Mouse (Mus musculus) liver, adult 2 months (tissue): ENCODE measurements around the gene Gm13289. TPM values are rescaled to one million over a fixed set of nuclear protein-coding genes. Genes with fewer than 3 reads are reported as not detected.

Experiments used
- DNase-seq: peaks from one replicate; pipeline ENCODE4 v3.0.0-alpha.2; 2011; ENCODE audit warnings: low read depth, low spot score; ENCODE audit errors: extremely low read depth
- H3K27ac ChIP-seq: fragments of 200-500 bp; replicated peaks from 2 replicates; pipeline ENCODE4 v1.5.1; 2012; ENCODE audit warnings: low read depth, mild to moderate bottlenecking, control low read depth, inconsistent platforms, low read length; ENCODE audit not compliant: insufficient read depth
- H3K27me3 ChIP-seq: fragments of 200-500 bp; 2 replicates; pipeline ENCODE4 v1.6.1; 2012; ENCODE audit warnings: mild to moderate bottlenecking, moderate library complexity, low read length, inconsistent platforms; ENCODE audit not compliant: control insufficient read depth, insufficient read depth
- H3K36me3 ChIP-seq: fragments of 200-500 bp; 2 replicates; pipeline ENCODE4 v1.6.1; 2012; ENCODE audit warnings: low read length, inconsistent platforms; ENCODE audit not compliant: control insufficient read depth, insufficient read depth
- H3K4me1 ChIP-seq: fragments of 200-500 bp; 2 replicates; pipeline ENCODE4 v1.6.1; 2011; ENCODE audit warnings: low read length; ENCODE audit not compliant: control insufficient read depth, insufficient read depth
- H3K4me3 ChIP-seq: fragments of 200-500 bp; 2 replicates; pipeline ENCODE4 v1.5.1; 2011; ENCODE audit warnings: low read depth, mild to moderate bottlenecking, control low read depth, low read length, moderate library complexity; ENCODE audit not compliant: insufficient read depth
- H3K79me2 ChIP-seq: fragments of 200-500 bp; 2 replicates; pipeline ENCODE4 v1.6.1; 2012; ENCODE audit warnings: inconsistent platforms, mild to moderate bottlenecking, low read length, moderate library complexity; ENCODE audit not compliant: control insufficient read depth, insufficient read depth
- H3K9ac ChIP-seq: fragments of 200-500 bp; 2 replicates; pipeline ENCODE4 v1.6.1; 2012; ENCODE audit warnings: low read depth, mild to moderate bottlenecking, control low read depth, inconsistent platforms, low read length
- CTCF ChIP-seq: fragments of 200-500 bp; IDR thresholded peaks from 2 replicates; pipeline ENCODE4 v1.5.1; 2011; ENCODE audit warnings: low read depth, low read length, control low read depth
- POLR2A ChIP-seq: fragments of 200-500 bp; IDR thresholded peaks from 2 replicates; pipeline ENCODE4 v1.6.1; 2011; ENCODE audit warnings: low read length, control low read depth; ENCODE audit not compliant: insufficient read depth; ENCODE audit errors: extremely low read depth
- whole genome bisulfite sequencing: fragments of 180-500 bp; shearing (Covaris S2); methylation state at CpG from one replicate; pipeline ENCODE4 v1.1.7; 2018; 5-methylcytosine and 5-hydroxymethylcytosine counted together
- polyA plus RNA-seq: library from polyadenylated mRNA; depleted of rRNA; stranded (reverse); fragments of >200 nt; gene quantifications from 2 replicates; pipeline ENCODE4 v1.2.3, GENCODE M21; 2012; rRNA removed
- total RNA-seq: library from RNA; depleted of rRNA; stranded (reverse); fragments of >200 nt; gene quantifications from 2 replicates; pipeline ENCODE4 v1.2.3, GENCODE M21; 2014; rRNA removed

Gene Gm13289
- total and polyA plus RNA-seq, 2 experiments: not detected

- no peak within 1 kb of the TSS for H3K9ac ChIP-seq
- H3K36me3 ChIP-seq: no peaks in the 10 kb centered on the region
- TF ChIP-seq CTCF (no peak), POLR2A (no peak)
- H3K4me1 ChIP-seq: no peaks in the 10 kb centered on the region
- no peaks in the 10 kb centered on the region for H3K79me2 ChIP-seq
- DNase-seq: no peak
- no peaks in the 10 kb centered on the region for H3K27me3 ChIP-seq
- WGBS: 48% methylated on average over 3 of the region's 3 CpGs
- H3K27ac ChIP-seq: no peak within 1 kb of the TSS
- H3K4me3 ChIP-seq: no peak within 1 kb of the TSS
Observed at GRCm38 (mm10) chr4:88815928-88816327, 39.2 kb downstream of the Gm13289 start, which contains the start of gene Ifna7. TSS of gene Ifna7 (plus strand) at chr4:88816228.

- H3K79me2 ChIP-seq: no peaks in the 10 kb centered on the region
- DNase-seq: no peak
- no peaks in the 10 kb centered on the region for H3K27me3 ChIP-seq
- H3K4me3 ChIP-seq: no peak within 1 kb of the TSS
- H3K36me3 ChIP-seq: no peaks in the 10 kb centered on the region
- no peaks in the 10 kb centered on the region for H3K4me1 ChIP-seq
- TF ChIP-seq POLR2A (no peak), CTCF (no peak)
- no peak within 1 kb of the TSS for H3K9ac ChIP-seq
- H3K27ac ChIP-seq: no peak within 1 kb of the TSS
- WGBS: 79% methylated on average over 1 of the region's 1 CpGs
Observed at GRCm38 (mm10) chr4:88819659-88820058, 42.9 kb downstream of the Gm13289 start, which contains the start of gene Ifna11. TSS of gene Ifna11 (plus strand) at chr4:88819959.

- Histone ChIP-seq H3K4me3 (no peak overlapping the region), H3K27ac (no peak overlapping the region), H3K79me2 (no peaks in the 10 kb centered on the region), H3K4me1 (no peaks in the 10 kb centered on the region), H3K9ac (no peak overlapping the region), H3K36me3 (no peaks in the 10 kb centered on the region), H3K27me3 (no peaks in the 10 kb centered on the region)
- TF ChIP-seq CTCF (no peak; the same call in 1 of the 2 replicates), POLR2A (no peak)
- 25% methylated on average over 4 of the region's 4 CpGs for WGBS
- DNase-seq: no peak
Observed at GRCm38 (mm10) chr4:88822995-88823394, 46.3 kb downstream of the Gm13289 start.

Other genes with a start within 250 kb of the Gm13289 start
Only the 30 nearest of the 31 such genes appear.
- not detected in 2 replicates for gene Ifna14, start 205.1 kb upstream of the Gm13289 start, total RNA-seq
- not detected in 2 replicates for gene Ifna14, start 205.1 kb upstream of the Gm13289 start, polyA plus RNA-seq
- gene Ifna9, start 184.5 kb upstream of the Gm13289 start, total RNA-seq: not detected in 2 replicates
- gene Ifna9, start 184.5 kb upstream of the Gm13289 start, polyA plus RNA-seq: not detected in 2 replicates
- gene Ifna12, start 173.5 kb upstream of the Gm13289 start, total RNA-seq: not detected in 2 replicates
- not detected in 2 replicates for gene Ifna12, start 173.5 kb upstream of the Gm13289 start, polyA plus RNA-seq
- not detected in 2 replicates for gene C87499, start 142.5 kb upstream of the Gm13289 start, total RNA-seq
- not detected in 2 replicates for gene C87499, start 142.5 kb upstream of the Gm13289 start, polyA plus RNA-seq
- not detected in 2 replicates for gene Ifna13, start 132.5 kb upstream of the Gm13289 start, total RNA-seq
- not detected in 2 replicates for gene Ifna13, start 132.5 kb upstream of the Gm13289 start, polyA plus RNA-seq
- gene Ifna16, start 100.0 kb upstream of the Gm13289 start, total RNA-seq: not detected in 2 replicates
- gene Ifna16, start 100.0 kb upstream of the Gm13289 start, polyA plus RNA-seq: not detected in 2 replicates
- not detected in 2 replicates for gene Ifna2, start 93.0 kb upstream of the Gm13289 start, total RNA-seq
- gene Ifna2, start 93.0 kb upstream of the Gm13289 start, polyA plus RNA-seq: not detected in 2 replicates
- gene Ifnab, start 85.6 kb upstream of the Gm13289 start, total RNA-seq: not detected in 2 replicates
- not detected in 2 replicates for gene Ifnab, start 85.6 kb upstream of the Gm13289 start, polyA plus RNA-seq
- gene Gm26566, start 55.1 kb upstream of the Gm13289 start, total RNA-seq: 0.18 TPM in 1 of 2 replicates, not detected in the other
- gene Gm26566, start 55.1 kb upstream of the Gm13289 start, polyA plus RNA-seq: not detected in 2 replicates
- 60.3 and 68.1 TPM in 2 replicates for gene Klhl9, start 54.5 kb upstream of the Gm13289 start, total RNA-seq
- 9.8 and 10.2 TPM in 2 replicates for gene Klhl9, start 54.5 kb upstream of the Gm13289 start, polyA plus RNA-seq
- gene Gm13271, start 22.1 kb upstream of the Gm13289 start, total RNA-seq: not detected in 2 replicates
- not detected in 2 replicates for gene Gm13271, start 22.1 kb upstream of the Gm13289 start, polyA plus RNA-seq
- not detected in 2 replicates for gene Gm13283, start 16.8 kb upstream of the Gm13289 start, total RNA-seq
- gene Gm13283, start 16.8 kb upstream of the Gm13289 start, polyA plus RNA-seq: not detected in 2 replicates
- not detected in 2 replicates for gene Gm13290, start 3.1 kb upstream of the Gm13289 start, total RNA-seq
- gene Gm13290, start 3.1 kb upstream of the Gm13289 start, polyA plus RNA-seq: not detected in 2 replicates
- gene Gm13272, start 2.9 kb downstream of the Gm13289 start, total RNA-seq: not detected in 2 replicates
- not detected in 2 replicates for gene Gm13272, start 2.9 kb downstream of the Gm13289 start, polyA plus RNA-seq
- gene Ifnz, start 5.2 kb downstream of the Gm13289 start, total RNA-seq: not detected in 2 replicates
- gene Ifnz, start 5.2 kb downstream of the Gm13289 start, polyA plus RNA-seq: not detected in 2 replicates
- not detected in 2 replicates for gene Gm13276, start 8.8 kb downstream of the Gm13289 start, total RNA-seq
- not detected in 2 replicates for gene Gm13276, start 8.8 kb downstream of the Gm13289 start, polyA plus RNA-seq
- not detected in 2 replicates for gene Gm13277, start 11.7 kb downstream of the Gm13289 start, total RNA-seq
- gene Gm13277, start 11.7 kb downstream of the Gm13289 start, polyA plus RNA-seq: not detected in 2 replicates
- not detected in 2 replicates for gene Gm13278, start 14.6 kb downstream of the Gm13289 start, total RNA-seq
- gene Gm13278, start 14.6 kb downstream of the Gm13289 start, polyA plus RNA-seq: not detected in 2 replicates
- not detected in 2 replicates for gene Gm13275, start 17.6 kb downstream of the Gm13289 start, total RNA-seq
- not detected in 2 replicates for gene Gm13275, start 17.6 kb downstream of the Gm13289 start, polyA plus RNA-seq
- not detected in 2 replicates for gene Gm13279, start 20.5 kb downstream of the Gm13289 start, total RNA-seq
- gene Gm13279, start 20.5 kb downstream of the Gm13289 start, polyA plus RNA-seq: not detected in 2 replicates
- gene Gm13285, start 22.7 kb downstream of the Gm13289 start, total RNA-seq: not detected in 2 replicates
- not detected in 2 replicates for gene Gm13285, start 22.7 kb downstream of the Gm13289 start, polyA plus RNA-seq
- gene Gm13287, start 26.3 kb downstream of the Gm13289 start, total RNA-seq: not detected in 2 replicates
- gene Gm13287, start 26.3 kb downstream of the Gm13289 start, polyA plus RNA-seq: not detected in 2 replicates
- gene Gm13288, start 28.6 kb downstream of the Gm13289 start, total RNA-seq: not detected in 2 replicates
- not detected in 2 replicates for gene Gm13288, start 28.6 kb downstream of the Gm13289 start, polyA plus RNA-seq
- not detected in 2 replicates for gene Ifna7, start 39.3 kb downstream of the Gm13289 start, total RNA-seq
- gene Ifna7, start 39.3 kb downstream of the Gm13289 start, polyA plus RNA-seq: not detected in 2 replicates
- gene Ifna11, start 43.0 kb downstream of the Gm13289 start, total RNA-seq: not detected in 2 replicates
- not detected in 2 replicates for gene Ifna11, start 43.0 kb downstream of the Gm13289 start, polyA plus RNA-seq
- not detected in 2 replicates for gene Ifna6, start 50.5 kb downstream of the Gm13289 start, total RNA-seq
- gene Ifna6, start 50.5 kb downstream of the Gm13289 start, polyA plus RNA-seq: not detected in 2 replicates
- not detected in 2 replicates for gene Ifna5, start 58.6 kb downstream of the Gm13289 start, total RNA-seq
- not detected in 2 replicates for gene Ifna5, start 58.6 kb downstream of the Gm13289 start, polyA plus RNA-seq
- not detected in 2 replicates for gene Ifna4, start 64.9 kb downstream of the Gm13289 start, total RNA-seq
- gene Ifna4, start 64.9 kb downstream of the Gm13289 start, polyA plus RNA-seq: not detected in 2 replicates
- gene Ifna1, start 73.2 kb downstream of the Gm13289 start, total RNA-seq: not detected in 2 replicates
- gene Ifna1, start 73.2 kb downstream of the Gm13289 start, polyA plus RNA-seq: not detected in 2 replicates
- not detected in 2 replicates for gene Ifne, start 103.3 kb downstream of the Gm13289 start, total RNA-seq
- gene Ifne, start 103.3 kb downstream of the Gm13289 start, polyA plus RNA-seq: not detected in 2 replicates